Mouse (Mus musculus): ENCODE results near the gene Kif2a.
"Not testable (repeated sequence)": the region's sequence is repeated elsewhere in the genome, so short reads cannot be mapped to it uniquely, and the experiment has no call there.

Gene Kif2a

GRCm38 (mm10) chr13:107022266-107023171 lies 593 bp upstream of the Kif2a start:
- peak; percentile 58 to 64 for DNase-seq (ENCODE audit: low spot score in 2 of 2)

GRCm38 (mm10) chr13:107019443-107019842 lies 2.5 kb downstream of the Kif2a start:
- no peak for DNase-seq (ENCODE audit: low spot score in 2 of 2)

DNA sequence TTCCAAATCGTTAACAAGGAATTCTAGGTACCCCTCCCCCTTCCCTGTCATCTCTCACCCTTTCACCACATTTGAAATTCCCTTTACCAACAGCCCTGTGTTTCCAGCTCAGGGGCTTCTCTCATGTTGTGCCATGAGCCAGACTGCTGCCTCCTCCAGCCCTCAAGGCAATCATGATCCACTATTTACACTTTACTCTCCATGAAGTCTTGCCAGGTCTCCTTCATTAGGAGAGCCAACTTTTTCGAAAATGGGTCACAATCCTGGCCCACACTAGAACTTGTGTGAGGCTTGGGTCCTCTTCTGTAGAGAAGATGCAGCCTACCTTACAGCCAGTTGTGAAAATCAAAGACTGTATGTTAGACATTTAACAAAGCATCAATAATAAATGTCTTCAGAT lies 8.0 kb downstream of the Kif2a start:
- no peak for DNase-seq (ENCODE audit: low spot score in 2 of 2)

GRCm38 (mm10) chr13:107011618-107012017 lies 10.3 kb downstream of the Kif2a start:
- DNase-seq (ENCODE audit: low spot score in 2 of 2) = no peak

DNA sequence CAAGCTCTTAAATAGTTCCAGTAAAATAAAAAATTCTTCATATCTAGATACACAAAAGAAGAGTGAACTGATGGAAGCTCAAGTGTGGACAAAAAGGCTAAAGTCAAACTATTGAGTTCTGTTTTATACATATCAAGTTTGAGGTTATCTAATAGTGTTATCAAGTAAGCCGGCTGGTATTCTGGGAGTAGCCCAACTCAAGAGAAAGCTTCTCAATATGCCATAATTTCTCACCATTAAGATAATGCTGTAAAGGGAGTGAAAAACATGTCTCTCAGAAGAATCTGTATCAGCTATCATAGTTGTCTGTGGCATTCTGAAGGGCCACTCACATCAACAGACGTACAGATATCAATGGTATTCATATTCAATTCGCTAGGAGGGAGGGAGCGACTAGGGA lies 13.8 kb downstream of the Kif2a start:
- DNase-seq (ENCODE audit: low spot score in 2 of 2) = no peak

DNA sequence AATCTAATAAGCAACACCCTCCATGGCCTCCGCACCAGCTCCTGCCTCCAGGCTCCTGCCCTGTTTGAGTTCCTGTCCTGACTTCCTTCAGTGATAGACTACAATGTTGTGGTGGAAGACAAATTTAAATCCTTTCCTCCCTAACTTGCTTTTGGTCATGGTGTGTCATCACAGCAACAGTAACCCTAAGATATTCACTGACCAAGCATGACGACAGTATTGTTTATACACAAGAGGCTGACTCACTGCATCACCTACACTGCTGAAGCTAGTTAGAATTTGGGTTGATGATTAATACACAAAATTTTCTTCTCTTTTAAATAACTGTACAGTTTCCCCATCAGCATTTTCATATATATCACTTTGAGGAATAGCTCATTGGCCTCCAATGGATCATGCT lies 18.7 kb downstream of the Kif2a start:
- no peak for DNase-seq (ENCODE audit: low spot score in 2 of 2)

- peak; percentile 6 to 11 for DNase-seq (ENCODE audit: low spot score in 2 of 2)
These were observed 23.3 kb downstream of the Kif2a start for GRCm38 (mm10) chr13:106998671-106999070.

DNA sequence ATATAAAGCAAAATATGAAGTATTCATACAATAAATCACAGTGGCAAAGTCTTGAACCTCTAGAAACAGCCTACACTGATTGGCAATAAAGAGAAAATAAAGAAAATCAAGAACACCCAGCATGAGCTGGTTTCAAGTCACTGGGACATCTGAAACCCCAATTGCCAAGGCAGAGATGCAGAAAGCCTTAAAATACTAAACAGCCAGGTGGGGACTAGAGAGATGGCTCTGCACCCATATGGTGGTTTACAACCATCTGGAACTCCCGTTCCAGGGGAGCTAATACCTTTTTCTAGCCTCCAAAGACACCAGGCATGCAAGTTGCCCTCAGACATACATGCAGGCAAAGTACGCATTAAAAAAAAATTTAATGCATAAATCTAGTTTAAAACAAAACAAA lies 23.9 kb downstream of the Kif2a start:
- no peak for DNase-seq (ENCODE audit: low spot score in 2 of 2)

DNA sequence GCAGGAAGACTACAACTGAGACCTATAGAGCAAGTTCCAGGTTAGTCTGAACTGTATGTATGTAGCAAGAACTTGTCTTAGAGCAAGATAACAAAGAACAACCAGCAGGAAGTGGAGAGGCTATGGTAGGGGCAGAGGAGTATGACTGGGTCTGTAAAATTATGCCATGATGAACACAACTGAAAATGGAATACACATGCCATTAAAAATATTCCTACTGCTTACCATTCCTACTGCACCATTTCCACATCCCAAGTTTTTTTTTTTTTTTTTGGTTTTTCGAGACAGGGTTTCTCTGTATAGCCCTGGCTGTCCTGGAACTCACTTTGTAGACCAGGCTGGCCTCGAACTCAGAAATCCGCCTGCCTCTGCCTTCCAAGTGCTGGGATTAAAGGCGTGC lies 24.4 kb downstream of the Kif2a start:
- DNase-seq (ENCODE audit: low spot score in 2 of 2) = not testable (repeated sequence)

- no peak for DNase-seq (ENCODE audit: low spot score in 2 of 2)
These were observed 25.0 kb downstream of the Kif2a start for GRCm38 (mm10) chr13:106996891-106997290.

DNA sequence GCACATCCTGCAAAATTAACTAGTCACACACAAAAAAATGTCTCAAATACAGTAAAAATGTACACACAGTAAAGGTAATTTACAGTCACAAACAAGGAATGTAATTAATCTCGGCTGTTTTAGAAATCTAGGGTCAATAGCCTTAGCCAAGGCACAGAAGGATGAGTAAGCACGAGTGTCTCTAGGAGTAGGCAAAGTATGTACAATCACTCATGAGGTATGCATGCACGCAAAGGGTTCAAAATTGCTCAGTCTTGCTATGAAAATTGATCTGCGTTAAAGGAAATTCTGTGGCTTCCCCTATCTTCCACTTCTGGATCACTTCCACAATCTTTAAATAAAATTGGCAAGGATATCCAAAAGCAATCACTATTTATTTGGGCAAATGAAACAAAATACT lies 60.4 kb downstream of the Kif2a start:
- no peak for DNase-seq (ENCODE audit: low spot score in 2 of 2)

GRCm38 (mm10) chr13:106960557-106960956 lies 61.4 kb downstream of the Kif2a start:
- DNase-seq (ENCODE audit: low spot score in 2 of 2) = no peak

DNA sequence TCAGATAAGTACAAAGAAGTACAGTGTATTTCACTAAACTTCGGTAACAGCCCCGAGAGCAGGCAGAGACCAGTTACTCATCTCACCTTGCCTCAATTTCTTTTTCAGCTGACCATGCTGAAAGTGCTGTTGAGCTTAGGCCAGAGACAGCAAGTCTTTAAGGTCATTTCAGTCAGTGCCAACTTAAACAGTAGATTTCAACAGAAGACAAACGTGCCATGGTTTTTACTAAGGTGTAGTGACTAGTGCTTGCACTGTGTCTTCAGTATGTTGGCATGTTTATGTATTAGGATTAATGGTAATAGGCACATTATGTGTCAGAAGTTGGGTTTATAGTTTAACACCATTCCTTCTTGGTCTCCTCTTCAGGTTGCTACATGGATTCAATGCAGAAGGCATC lies 63.6 kb downstream of the Kif2a start:
- DNase-seq (ENCODE audit: low spot score in 2 of 2) = no peak

GRCm38 (mm10) chr13:106957554-106957953 lies 64.4 kb downstream of the Kif2a start:
- no peak for DNase-seq (ENCODE audit: low spot score in 2 of 2)

GRCm38 (mm10) chr13:106954880-106955279 lies 67.0 kb downstream of the Kif2a start:
- no peak for DNase-seq (ENCODE audit: low spot score in 2 of 2)

DNA sequence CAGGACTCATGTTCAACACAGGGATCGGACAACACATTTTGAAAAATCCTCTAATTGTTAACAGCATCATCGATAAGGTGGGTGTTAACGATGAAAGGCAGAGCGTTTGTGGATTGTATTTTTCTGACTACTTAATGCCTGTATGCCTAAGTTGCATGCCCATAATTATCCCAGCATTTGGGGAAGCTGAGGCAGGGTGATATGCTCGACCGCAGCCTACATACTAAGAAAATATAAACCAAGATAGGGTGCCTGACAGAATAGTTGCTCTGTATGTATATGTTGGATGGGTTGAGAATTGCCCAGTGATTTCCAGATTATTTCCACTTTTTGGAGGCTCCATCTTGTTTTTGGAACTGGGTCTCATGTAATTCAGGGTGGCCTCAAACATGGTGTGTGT lies 74.3 kb downstream of the Kif2a start:
- DNase-seq (ENCODE audit: low spot score in 2 of 2) = no peak

DNA sequence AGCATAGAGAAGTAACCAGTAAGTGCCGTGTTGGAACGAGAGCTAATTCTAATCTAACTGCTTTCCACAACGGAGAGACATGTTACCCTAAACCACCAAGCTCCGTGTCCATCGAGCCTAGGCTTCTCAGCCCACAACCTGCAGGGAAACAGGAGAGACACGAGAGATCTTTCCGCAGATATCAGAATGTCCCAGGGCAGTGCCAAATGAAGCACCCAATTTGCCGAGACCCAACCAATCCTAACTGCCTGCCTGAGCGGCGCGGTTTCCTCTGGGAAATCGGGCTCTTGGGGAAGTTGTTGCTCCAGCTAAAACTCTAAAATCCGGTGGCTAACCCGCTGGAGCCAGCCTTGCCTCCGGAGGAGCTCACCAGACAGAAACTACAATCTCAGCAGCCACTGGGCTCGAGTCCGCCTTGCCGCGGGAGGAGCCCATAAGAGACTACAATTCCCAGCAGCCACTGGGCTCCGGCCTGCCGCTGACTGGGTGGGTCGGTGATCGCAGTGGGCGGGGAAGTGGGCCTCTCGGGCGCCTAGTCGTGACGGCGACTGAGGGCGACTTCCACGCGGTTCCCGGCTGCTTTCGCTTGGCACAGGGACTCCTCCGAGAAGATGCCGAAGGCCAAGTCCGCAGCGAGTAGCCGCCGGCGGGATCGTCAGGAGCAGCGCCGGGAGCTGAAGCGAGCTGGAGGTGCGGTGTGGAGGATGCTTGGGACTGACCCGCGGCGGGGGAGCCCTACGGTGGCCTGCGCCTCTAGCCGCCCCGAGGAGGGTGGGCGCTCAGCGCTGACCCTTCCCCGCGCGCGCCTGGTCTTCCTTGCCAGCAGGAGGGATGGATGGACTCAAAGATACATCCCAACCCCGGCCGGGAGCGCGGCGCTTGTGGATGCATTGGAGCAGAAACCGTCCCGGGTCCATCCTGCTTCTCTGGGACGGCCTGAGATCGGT lies 75.1 kb downstream of the Kif2a start, which contains the start of gene Dimt1:
Gene Dimt1 (plus strand): TSS at position 534 of the 947 bp plus-strand sequence.
- DNase-seq (ENCODE audit: low spot score in 2 of 2) = peak; percentile 86 to 92

DNA sequence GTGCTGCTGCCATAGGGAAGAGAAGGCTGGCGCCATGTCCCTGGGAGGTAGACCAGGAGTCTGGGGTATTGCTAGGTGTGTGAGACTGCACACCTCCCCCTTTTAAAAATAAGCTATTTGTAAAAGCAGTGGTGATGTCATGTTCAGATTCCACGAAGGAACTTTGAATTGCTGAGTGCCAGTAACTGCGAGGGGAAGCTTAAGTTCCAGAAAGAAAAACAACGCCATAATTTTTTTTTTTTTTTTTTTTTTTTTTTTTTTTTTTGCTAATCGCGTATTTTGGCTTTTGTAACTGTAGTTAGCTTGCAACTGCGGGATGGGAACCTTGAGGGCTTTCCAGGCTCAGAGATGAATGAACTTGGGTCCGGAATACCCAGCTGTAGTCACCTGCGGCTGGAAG lies 76.4 kb downstream of the Kif2a start:
- DNase-seq (ENCODE audit: low spot score in 2 of 2) = no peak

- no peak for DNase-seq (ENCODE audit: low spot score in 2 of 2)
These were observed 79.2 kb downstream of the Kif2a start for GRCm38 (mm10) chr13:106942721-106943120.

DNA sequence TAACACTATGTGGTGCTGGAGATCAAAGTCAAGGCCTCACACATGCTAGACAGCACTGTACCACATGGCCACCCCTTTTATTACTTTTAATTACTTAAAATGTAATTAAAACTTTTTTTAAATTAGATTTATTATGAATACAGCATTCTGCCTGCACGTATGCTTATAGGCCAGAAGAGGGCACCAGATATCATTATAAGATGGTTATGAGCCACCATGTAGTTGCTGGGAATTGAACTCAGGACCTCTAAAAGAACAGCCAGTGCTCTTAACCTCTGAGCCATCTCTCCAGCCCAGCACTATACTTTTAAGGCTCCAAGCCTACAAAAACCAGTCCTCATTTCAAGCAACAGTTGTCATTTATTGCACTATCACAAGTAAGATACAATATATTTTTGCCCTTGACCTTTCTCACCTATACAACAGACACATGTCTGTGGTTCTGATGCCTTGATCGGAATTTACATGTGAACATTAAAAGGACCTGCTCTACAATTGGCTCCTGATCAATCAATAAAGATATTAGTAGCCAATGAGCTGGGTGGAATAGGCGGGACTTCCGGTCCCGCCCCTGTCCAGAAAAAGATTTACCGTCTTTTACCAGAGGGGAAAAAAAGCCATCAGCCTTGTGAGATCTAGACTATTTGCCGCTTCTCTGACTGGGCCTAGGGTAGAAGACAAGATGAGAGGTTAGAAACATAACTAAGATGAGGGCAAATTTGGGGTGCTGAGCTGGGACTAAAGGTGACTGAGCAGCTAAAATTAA lies 80.5 kb downstream of the Kif2a start:
- DNase-seq (ENCODE audit: low spot score in 2 of 2) = no peak

GRCm38 (mm10) chr13:106937138-106937472 lies 84.8 kb downstream of the Kif2a start:
- DNase-seq (ENCODE audit: low spot score in 2 of 2) = no peak
